Mouse (Mus musculus) intestine, embryonic 15.5 days (tissue): Measurements from ENCODE around the gene Sco1. TPM values are rescaled to one million over a fixed set of nuclear protein-coding genes. Genes with fewer than 3 reads are reported as not detected.
"Not testable (repeated sequence)": the region's sequence is repeated elsewhere in the genome, so short reads cannot be mapped to it uniquely, and the experiment has no call there.

ENCODE experiments used
- ATAC-seq: fragments of 200-750 bp; cut with Nextera tagmentation; 2 replicates; pipeline ENCODE4 v1.8.0; 2017; ENCODE audit warnings: moderate TSS enrichment, moderate library complexity
- H3K27ac ChIP-seq: fragments of 300-500 bp; sonication (generic); 2 replicates; pipeline ENCODE4 v1.5.1; 2015; ENCODE audit warnings: mild to moderate bottlenecking, inconsistent platforms
- H3K27me3 ChIP-seq: fragments of 300-500 bp; sonication (generic); replicated peaks from 2 replicates; pipeline ENCODE4 v1.6.1; 2015; ENCODE audit warnings: inconsistent platforms
- H3K36me3 ChIP-seq: fragments of 300-500 bp; sonication (generic); 2 replicates; pipeline ENCODE4 v1.6.1; 2015; ENCODE audit warnings: inconsistent platforms
- H3K4me1 ChIP-seq: fragments of 300-500 bp; sonication (generic); replicated peaks from 2 replicates; pipeline ENCODE4 v1.6.1; 2015; ENCODE audit warnings: inconsistent platforms
- H3K4me2 ChIP-seq: fragments of 300-500 bp; sonication (generic); replicated peaks from 2 replicates; pipeline ENCODE4 v1.6.1; 2015; ENCODE audit warnings: mild to moderate bottlenecking, inconsistent platforms
- H3K4me3 ChIP-seq: fragments of 300-500 bp; sonication (generic); replicated peaks from 2 replicates; pipeline ENCODE4 v1.5.1; 2015; ENCODE audit warnings: inconsistent platforms
- H3K9ac ChIP-seq: fragments of 300-500 bp; sonication (generic); 2 replicates; pipeline ENCODE4 v1.6.1; 2015; ENCODE audit warnings: inconsistent platforms
- H3K9me3 ChIP-seq: fragments of 300-500 bp; sonication (generic); 2 replicates; pipeline ENCODE4 v1.6.1; 2016; ENCODE audit warnings: inconsistent platforms
- WGBS: fragments of 180-500 bp; shearing (Covaris S2); methylation state at CpG from one replicate; pipeline ENCODE4 v1.1.7; 2015; 5-methylcytosine and 5-hydroxymethylcytosine counted together
- polyA plus RNA-seq: library from polyadenylated mRNA; unstranded; fragments of >200 nt; fragmentation: Nextera tagmentation; extraction: Ambion mirVana; gene quantifications from 2 replicates; pipeline ENCODE4 v1.2.1, GENCODE M21; 2015

Sco1 gene
- polyA plus RNA-seq, 1 experiment from 2014 or later: 20.7 TPM

GRCm38 (mm10) chr11:67078888-67079287, 26.4 kb downstream of the Sco1 start:
- Histone ChIP-seq H3K4me1 (0 out of 2 replicates have a peak, but pooled peaks cover 9% of the 10 kb centered on the region), H3K9ac (no peak overlapping the region), H3K27me3 (peaks cover 5% of the 10 kb centered on the region), H3K36me3 (no peaks in the 10 kb centered on the region), H3K4me3 (no peak overlapping the region), H3K4me2 (no peak overlapping the region), H3K27ac (no peak overlapping the region), H3K9me3 (no peaks in the 10 kb centered on the region)
- 83% methylated on average over 6 of the region's 6 CpGs for WGBS
- no peak for ATAC-seq

DNA sequence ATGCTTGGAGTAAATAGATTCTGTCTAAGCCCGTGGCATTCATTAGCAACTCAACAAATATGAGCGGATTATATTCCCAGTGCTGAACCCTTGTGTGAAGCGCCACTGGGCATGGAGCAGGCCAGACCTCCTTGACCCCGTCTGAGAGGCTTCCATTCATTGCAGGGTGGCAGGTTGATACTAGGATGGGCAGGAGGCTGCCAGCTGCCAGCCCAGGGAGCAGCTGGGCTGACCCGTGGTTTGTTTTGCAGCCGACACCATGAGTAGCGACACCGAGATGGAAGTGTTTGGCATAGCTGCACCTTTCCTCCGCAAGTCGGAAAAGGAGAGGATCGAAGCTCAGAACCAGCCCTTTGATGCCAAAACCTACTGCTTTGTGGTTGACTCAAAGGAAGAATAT, 27.3 kb downstream of the Sco1 start:
- ATAC-seq: no peak
- Histone ChIP-seq H3K4me3 (no peak overlapping the region), H3K4me1 (0 out of 2 replicates have a peak, but pooled peaks cover 8% of the 10 kb centered on the region), H3K4me2 (no peak overlapping the region), H3K36me3 (no peaks in the 10 kb centered on the region), H3K27me3 (peaks cover 10% of the 10 kb centered on the region), H3K9me3 (no peaks in the 10 kb centered on the region), H3K27ac (no peak overlapping the region), H3K9ac (no peak overlapping the region)
- 64% methylated on average over 11 of the region's 11 CpGs for WGBS

- no peaks in the 10 kb centered on the region for H3K9me3 ChIP-seq
Measured at GRCm38 (mm10) chr11:67080168-67080567, 27.7 kb downstream of the Sco1 start.

GRCm38 (mm10) chr11:67081125-67081649, 28.7 kb downstream of the Sco1 start:
- ATAC-seq: peak; percentile 93
- Histone ChIP-seq H3K9me3 (no peaks in the 10 kb centered on the region), H3K27ac (no peak overlapping the region), H3K36me3 (no peaks in the 10 kb centered on the region), H3K4me2 (peak overlapping the region; percentile 43), H3K4me1 (0 out of 2 replicates have a peak, but pooled peaks cover 6% of the 10 kb centered on the region), H3K4me3 (no peak overlapping the region), H3K27me3 (peaks cover 10% of the 10 kb centered on the region), H3K9ac (no peak overlapping the region)
- WGBS: 4% methylated on average over 9 of the region's 11 CpGs

More at GRCm38 (mm10) chr11:67080168-67080567, 27.7 kb downstream of the Sco1 start:
- H3K4me1 ChIP-seq: 0 out of 2 replicates have a peak, but pooled peaks cover 4% of the 10 kb centered on the region
- 14% methylated on average over 3 of the region's 3 CpGs for WGBS
- no peak overlapping the region for H3K4me3 ChIP-seq
- no peaks in the 10 kb centered on the region for H3K36me3 ChIP-seq
- no peak overlapping the region for H3K9ac ChIP-seq
- peaks cover 10% of the 10 kb centered on the region for H3K27me3 ChIP-seq
- H3K27ac ChIP-seq: no peak overlapping the region
- peak; percentile 37; the same call in 1 of the 2 replicates for ATAC-seq
- H3K4me2 ChIP-seq: no peak overlapping the region

DNA sequence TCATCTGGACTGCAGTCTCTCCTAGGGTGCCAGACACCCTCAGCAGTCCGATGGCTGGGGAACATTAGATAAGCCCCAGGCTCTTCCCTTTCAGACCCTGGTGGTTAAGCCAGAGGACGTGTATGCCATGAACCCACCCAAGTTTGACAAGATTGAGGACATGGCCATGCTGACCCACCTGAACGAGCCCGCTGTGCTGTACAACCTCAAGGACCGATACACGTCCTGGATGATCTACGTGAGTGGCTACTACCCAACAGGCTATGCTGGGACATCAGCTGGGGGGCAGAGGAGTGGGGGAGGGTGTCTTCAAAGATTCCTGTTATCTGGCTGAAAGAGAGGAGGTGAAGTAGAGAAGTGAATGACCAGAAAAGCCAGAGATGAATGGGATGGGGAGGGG, 29.7 kb downstream of the Sco1 start:
- H3K4me2 ChIP-seq: no peak overlapping the region
- H3K27ac ChIP-seq: no peak overlapping the region
- 81% methylated on average over 7 of the region's 7 CpGs for WGBS
- no peaks in the 10 kb centered on the region for H3K36me3 ChIP-seq
- no peaks in the 10 kb centered on the region for H3K9me3 ChIP-seq
- no peak overlapping the region for H3K4me3 ChIP-seq
- no peak overlapping the region for H3K9ac ChIP-seq
- ATAC-seq: no peak
- 0 out of 2 replicates have a peak, but pooled peaks cover 10% of the 10 kb centered on the region for H3K4me1 ChIP-seq
- peaks cover 10% of the 10 kb centered on the region for H3K27me3 ChIP-seq

DNA sequence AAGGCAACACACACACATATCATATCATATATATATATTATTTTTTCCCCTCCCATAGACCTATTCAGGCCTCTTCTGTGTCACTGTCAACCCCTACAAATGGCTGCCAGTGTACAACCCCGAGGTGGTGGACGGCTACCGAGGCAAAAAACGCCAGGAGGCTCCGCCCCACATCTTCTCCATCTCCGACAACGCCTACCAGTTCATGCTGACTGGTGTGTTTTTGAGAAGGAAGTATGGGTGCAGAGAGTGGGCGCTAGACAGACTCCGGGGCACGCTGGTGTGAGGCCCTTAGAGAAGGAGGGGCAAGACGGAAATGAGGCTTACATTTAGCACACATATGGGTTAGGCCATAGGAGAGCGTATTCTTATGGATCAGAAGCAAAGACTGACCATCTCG, 30.3 kb downstream of the Sco1 start:
- ATAC-seq: no peak

DNA sequence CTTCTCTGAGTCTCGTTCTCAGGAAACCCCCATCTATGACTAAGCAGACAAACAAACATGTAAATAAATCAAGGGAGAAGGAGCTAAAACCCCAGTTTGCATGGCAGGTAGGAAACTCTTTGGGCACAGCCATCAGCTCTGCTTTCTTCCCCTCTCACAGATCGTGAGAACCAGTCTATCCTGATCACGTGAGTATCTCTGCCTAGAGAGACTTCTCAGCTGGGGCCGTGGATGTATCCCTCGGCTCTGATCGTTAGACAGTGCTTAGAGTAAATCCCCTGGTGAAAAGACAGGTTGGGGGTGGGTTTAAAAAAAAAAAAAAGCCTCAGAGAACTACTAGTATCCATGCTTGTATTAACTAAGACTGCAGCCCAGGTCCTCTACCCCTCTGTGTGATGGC, 30.8 kb downstream of the Sco1 start:
- Histone ChIP-seq H3K9me3 (no peaks in the 10 kb centered on the region), H3K4me2 (no peak overlapping the region), H3K4me1 (0 out of 2 replicates have a peak, but pooled peaks cover 10% of the 10 kb centered on the region), H3K9ac (no peak overlapping the region), H3K36me3 (no peaks in the 10 kb centered on the region), H3K27ac (no peak overlapping the region), H3K27me3 (peaks cover 10% of the 10 kb centered on the region), H3K4me3 (no peak overlapping the region)
- ATAC-seq: no peak
- WGBS: 74% methylated on average over 6 of the region's 6 CpGs

More for the DNA sequence above, 30.3 kb downstream of the Sco1 start:
- no peaks in the 10 kb centered on the region for H3K36me3 ChIP-seq
- no peak overlapping the region for H3K4me2 ChIP-seq
- H3K9me3 ChIP-seq: no peaks in the 10 kb centered on the region
- 0 out of 2 replicates have a peak, but pooled peaks cover 10% of the 10 kb centered on the region for H3K4me1 ChIP-seq
- H3K4me3 ChIP-seq: no peak overlapping the region
- 83% methylated on average over 13 of the region's 13 CpGs for WGBS
- H3K9ac ChIP-seq: no peak overlapping the region
- H3K27me3 ChIP-seq: peaks cover 10% of the 10 kb centered on the region
- no peak overlapping the region for H3K27ac ChIP-seq

- no peak overlapping the region for H3K9ac ChIP-seq
- no peak overlapping the region for H3K4me3 ChIP-seq
- 0 out of 2 replicates have a peak, but pooled peaks cover 10% of the 10 kb centered on the region for H3K4me1 ChIP-seq
- no peak for ATAC-seq
- no peaks in the 10 kb centered on the region for H3K36me3 ChIP-seq
- H3K27ac ChIP-seq: no peak overlapping the region
- H3K4me2 ChIP-seq: no peak overlapping the region
- peaks cover 10% of the 10 kb centered on the region for H3K27me3 ChIP-seq
- 46% methylated on average over 32 of the region's 32 CpGs for WGBS
- no peaks in the 10 kb centered on the region for H3K9me3 ChIP-seq
Measured at GRCm38 (mm10) chr11:67083712-67084340, 31.4 kb downstream of the Sco1 start.

DNA sequence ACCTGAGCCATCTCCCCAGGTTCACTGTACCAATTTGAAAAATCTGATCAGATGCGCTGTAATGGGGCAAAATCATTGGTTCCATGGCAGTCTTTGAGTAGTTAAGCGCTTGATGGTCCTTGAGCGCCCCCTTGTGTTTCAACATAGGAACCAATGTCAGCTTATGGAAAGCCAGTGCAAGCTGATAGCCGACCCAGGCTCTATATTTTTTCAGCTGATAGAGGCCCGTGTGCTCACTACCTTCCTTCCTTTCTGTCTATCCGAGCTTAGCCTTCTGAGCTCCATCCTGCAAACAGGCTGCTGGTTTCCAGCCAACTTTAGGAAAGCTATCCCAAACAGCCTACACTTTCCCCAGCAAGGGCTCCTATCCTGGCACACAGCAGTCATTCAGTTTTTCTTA, 33.0 kb downstream of the Sco1 start:
- Histone ChIP-seq H3K9ac (no peak overlapping the region), H3K9me3 (no peaks in the 10 kb centered on the region), H3K4me1 (0 out of 2 replicates have a peak, but pooled peaks cover 10% of the 10 kb centered on the region), H3K4me3 (no peak overlapping the region), H3K36me3 (no peaks in the 10 kb centered on the region), H3K27me3 (peaks cover 10% of the 10 kb centered on the region), H3K27ac (no peak overlapping the region), H3K4me2 (no peak overlapping the region)
- 6% methylated on average over 6 of the region's 6 CpGs for WGBS
- ATAC-seq: peak; percentile 29; the same call in 1 of the 2 replicates

- no peak overlapping the region for H3K4me3 ChIP-seq
- no peaks in the 10 kb centered on the region for H3K9me3 ChIP-seq
- peaks cover 10% of the 10 kb centered on the region for H3K27me3 ChIP-seq
- H3K9ac ChIP-seq: 0 out of 2 replicates have a peak overlapping the region, but pooled peaks have one; percentile 13
- no peaks in the 10 kb centered on the region for H3K36me3 ChIP-seq
- peak; percentile 74 for ATAC-seq
- no peak overlapping the region for H3K4me2 ChIP-seq
- H3K4me1 ChIP-seq: 0 out of 2 replicates have a peak, but pooled peaks cover 6% of the 10 kb centered on the region
- WGBS: 42% methylated on average over 9 of the region's 9 CpGs
- H3K27ac ChIP-seq: no peak overlapping the region
Measured at GRCm38 (mm10) chr11:67086467-67087164, 34.1 kb downstream of the Sco1 start.

- Histone ChIP-seq H3K4me1 (0 out of 2 replicates have a peak, but pooled peaks cover 6% of the 10 kb centered on the region), H3K4me3 (no peak overlapping the region), H3K27me3 (peaks cover 10% of the 10 kb centered on the region), H3K9me3 (no peaks in the 10 kb centered on the region), H3K27ac (no peak overlapping the region), H3K36me3 (no peaks in the 10 kb centered on the region), H3K9ac (no peak overlapping the region), H3K4me2 (no peak overlapping the region)
- WGBS: 87% methylated on average over 12 of the region's 12 CpGs
- no peak for ATAC-seq
Measured at GRCm38 (mm10) chr11:67087225-67087624, 34.8 kb downstream of the Sco1 start.

- H3K27ac ChIP-seq, H3K4me3 ChIP-seq, H3K9me3 ChIP-seq, H3K4me2 ChIP-seq, H3K9ac ChIP-seq, H3K4me1 ChIP-seq, H3K27me3 ChIP-seq, H3K36me3 ChIP-seq, ATAC-seq: not testable (repeated sequence)
- WGBS: 86% methylated on average over 12 of the region's 12 CpGs
Measured at GRCm38 (mm10) chr11:67092354-67092753, 39.9 kb downstream of the Sco1 start.
